Mouse (Mus musculus) subcutaneous adipose tissue, adult 2 months (tissue): ENCODE measurements around the gene Aqp5. TPM values are rescaled to one million over a fixed set of nuclear protein-coding genes. Genes with fewer than 3 reads are reported as not detected.

Experiments
- polyA plus RNA-seq: library from polyadenylated mRNA; depleted of rRNA; stranded (reverse); fragments of >200 nt; gene quantifications from 2 replicates; pipeline ENCODE4 v1.2.3, GENCODE M21; 2012; ENCODE audit warnings: low replicate concordance; rRNA removed

The Aqp5 gene
- polyA plus RNA-seq = 0.87 and 21.0 TPM in 2 replicates

DNA sequence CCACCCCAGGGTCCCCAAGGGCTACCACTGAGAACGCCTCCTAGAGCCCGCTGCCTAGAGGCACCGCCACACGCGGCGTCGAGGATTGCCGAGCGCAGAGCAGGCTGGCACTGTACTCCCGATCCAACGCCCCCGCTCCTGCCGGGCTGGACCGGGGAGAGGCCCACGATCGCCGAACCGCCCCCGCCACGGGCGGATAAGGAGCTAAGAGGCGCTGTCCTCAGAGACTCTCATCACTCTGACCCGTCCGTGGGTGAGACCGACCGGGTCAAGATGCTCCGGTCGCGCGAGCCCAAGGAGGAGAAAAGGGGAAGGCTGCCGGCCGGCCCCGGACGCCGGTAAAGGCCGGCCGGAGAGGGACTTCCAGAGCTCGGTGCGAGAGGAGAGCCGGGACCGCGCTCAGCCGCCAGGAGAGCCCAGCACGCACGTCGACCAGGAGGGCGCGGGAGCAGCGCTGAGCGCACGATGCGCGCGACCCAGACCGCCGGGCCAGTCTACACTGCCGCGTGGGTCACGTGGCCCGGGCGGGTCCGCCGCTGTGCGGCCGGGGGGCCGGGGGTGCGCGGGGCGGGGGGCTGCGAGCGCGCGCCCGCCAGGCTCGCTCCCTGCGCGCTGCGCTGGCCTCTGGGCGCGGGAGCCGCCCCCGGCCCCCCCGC lies at the start of gene Aqp5:
Gene Aqp5, plus strand, starts transcription at position 354 of the 656 bp plus-strand sequence.

DNA sequence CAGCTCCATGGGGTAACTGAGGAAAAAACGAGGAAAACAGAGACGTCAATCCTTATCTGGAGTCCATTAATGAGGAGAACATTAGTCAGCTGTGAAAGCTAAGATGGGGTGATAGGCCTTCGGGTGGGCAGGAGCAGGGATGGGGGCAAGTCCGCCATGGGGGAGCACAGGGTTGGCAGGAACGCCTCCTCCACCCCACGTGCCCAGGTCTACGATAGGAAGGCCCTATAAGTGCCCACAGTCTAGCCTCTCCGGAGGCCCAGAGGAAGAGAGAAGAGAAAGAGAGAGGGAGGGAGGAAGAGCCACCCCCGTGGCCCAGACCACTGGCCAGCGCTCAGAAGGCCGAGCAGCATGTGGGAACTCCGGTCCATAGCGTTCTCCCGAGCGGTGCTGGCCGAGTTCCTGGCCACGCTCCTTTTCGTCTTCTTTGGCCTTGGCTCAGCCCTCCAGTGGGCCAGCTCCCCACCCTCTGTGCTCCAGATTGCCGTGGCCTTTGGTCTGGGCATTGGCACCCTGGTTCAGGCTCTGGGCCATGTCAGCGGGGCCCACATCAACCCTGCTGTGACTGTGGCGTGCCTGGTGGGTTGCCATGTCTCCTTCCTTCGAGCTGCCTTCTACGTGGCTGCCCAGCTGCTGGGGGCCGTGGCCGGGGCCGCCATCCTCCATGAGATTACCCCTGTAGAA lies 11.6 kb upstream of the Aqp5 start, which contains the start of gene Aqp2:
Gene Aqp2, plus strand, starts transcription at position 254 of the 684 bp plus-strand sequence.

DNA sequence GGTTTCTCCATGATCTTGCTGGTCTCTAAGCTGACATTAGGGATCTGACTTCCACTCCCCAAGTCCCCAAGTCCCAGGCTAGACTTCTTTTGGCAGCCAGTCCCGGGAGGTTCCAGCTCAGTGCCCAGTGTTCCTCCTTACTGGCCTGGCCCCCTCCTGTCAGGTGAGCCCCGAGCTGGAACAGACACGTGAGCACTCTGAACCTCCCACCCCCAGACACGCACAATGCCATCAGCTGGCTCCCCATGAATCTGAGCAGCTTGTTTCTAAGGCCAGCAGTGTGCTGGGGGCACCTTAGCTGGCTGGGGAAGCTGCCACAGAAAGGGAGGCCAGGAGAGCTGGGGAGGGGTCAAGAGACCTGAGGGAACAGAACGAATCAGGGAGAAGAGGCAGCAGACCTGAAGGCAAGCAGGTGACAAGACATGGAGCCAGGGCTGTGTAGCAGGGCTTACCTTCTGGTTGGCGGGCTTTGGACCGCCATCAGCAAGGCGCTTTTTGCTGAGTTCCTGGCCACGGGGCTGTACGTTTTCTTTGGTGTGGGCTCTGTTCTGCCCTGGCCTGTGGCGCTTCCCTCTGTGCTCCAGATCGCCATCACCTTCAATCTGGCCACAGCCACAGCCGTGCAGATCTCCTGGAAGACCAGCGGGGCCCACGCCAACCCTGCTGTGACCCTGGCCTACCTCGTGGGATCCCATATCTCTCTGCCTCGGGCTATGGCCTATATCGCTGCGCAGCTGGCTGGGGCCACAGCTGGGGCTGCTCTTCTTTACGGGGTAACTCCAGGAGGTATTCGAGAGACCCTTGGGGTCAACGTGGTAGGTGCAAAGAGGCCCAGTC lies 10.6 kb downstream of the Aqp5 start, which contains the start of gene Aqp6:
Gene Aqp6, plus strand, starts transcription at position 415 of the 837 bp plus-strand sequence.

Other genes starting within 250 kb of the Aqp5 start
- 30.0 and 30.6 TPM in 2 replicates for gene Fmnl3, start 220.3 kb upstream of the Aqp5 start, polyA plus RNA-seq
- gene Tmbim6, start 197.9 kb upstream of the Aqp5 start, polyA plus RNA-seq = 615 and 714 TPM in 2 replicates
- gene Nckap5l, start 133.0 kb upstream of the Aqp5 start, polyA plus RNA-seq = 5.7 and 14.9 TPM in 2 replicates
- 3.3 and 5.1 TPM in 2 replicates for gene Bcdin3d, start 116.1 kb upstream of the Aqp5 start, polyA plus RNA-seq
- 0.43 and 1.4 TPM in 2 replicates for gene Faim2, start 62.6 kb upstream of the Aqp5 start, polyA plus RNA-seq
- 0.07 and 0.27 TPM in 2 replicates for gene Aqp2, start 11.7 kb upstream of the Aqp5 start, polyA plus RNA-seq
- gene Aqp6, start 10.6 kb downstream of the Aqp5 start, polyA plus RNA-seq = not detected in 2 replicates
- 6.0 and 19.2 TPM in 2 replicates for gene Racgap1, start 60.9 kb downstream of the Aqp5 start, polyA plus RNA-seq
- gene Asic1, start 79.6 kb downstream of the Aqp5 start, polyA plus RNA-seq = 0.15 and 0.17 TPM in 2 replicates
- gene Smarcd1, start 111.3 kb downstream of the Aqp5 start, polyA plus RNA-seq = 23.1 and 45.0 TPM in 2 replicates
- not detected in 2 replicates for gene Gm17349, start 114.7 kb downstream of the Aqp5 start, polyA plus RNA-seq
- gene Gpd1, start 126.7 kb downstream of the Aqp5 start, polyA plus RNA-seq = 767 and 1,246 TPM in 2 replicates
- 201 and 238 TPM in 2 replicates for gene Cox14, start 134.8 kb downstream of the Aqp5 start, polyA plus RNA-seq
- 50.3 and 52.2 TPM in 2 replicates for gene Cers5, start 182.1 kb downstream of the Aqp5 start, polyA plus RNA-seq